Mouse (Mus musculus) right cerebral cortex, postnatal 25 days (tissue): ENCODE results near the gene Acox1.
A peak's percentile ranks its signal among the peaks of the same experiment; 100 is the strongest.

Experiments used
- DNase-seq: peaks from one replicate; pipeline ENCODE4 v3.0.0; 2022

Gene Acox1

GRCm38 (mm10) chr11:116210696-116211095 is 11.9 kb upstream of the Acox1 start:
- no peak for DNase-seq

GRCm38 (mm10) chr11:116209257-116209656 is 10.4 kb upstream of the Acox1 start:
- DNase-seq, result no peak

- no peak for DNase-seq
Observed at GRCm38 (mm10) chr11:116208660-116209059, 9.8 kb upstream of the Acox1 start.

- DNase-seq, result no peak
Observed at GRCm38 (mm10) chr11:116206678-116207077, 7.8 kb upstream of the Acox1 start.

GRCm38 (mm10) chr11:116203150-116203549 is 4.3 kb upstream of the Acox1 start:
- no peak for DNase-seq

- no peak for DNase-seq
Observed at GRCm38 (mm10) chr11:116201151-116201550, 2.3 kb upstream of the Acox1 start.

GRCm38 (mm10) chr11:116198132-116198531 is 713 bp downstream of the Acox1 start:
- no peak for DNase-seq

- no peak for DNase-seq
Observed at GRCm38 (mm10) chr11:116197584-116197906, 1.3 kb downstream of the Acox1 start.

- no peak for DNase-seq
Observed at GRCm38 (mm10) chr11:116196866-116197583, 1.8 kb downstream of the Acox1 start.

GRCm38 (mm10) chr11:116196336-116196735 is 2.5 kb downstream of the Acox1 start:
- no peak for DNase-seq

- no peak for DNase-seq
Observed at GRCm38 (mm10) chr11:116195252-116195651, 3.6 kb downstream of the Acox1 start.

GRCm38 (mm10) chr11:116194619-116195018 is 4.2 kb downstream of the Acox1 start:
- DNase-seq, result no peak

- DNase-seq, result no peak
Observed at GRCm38 (mm10) chr11:116187226-116187930, 11.5 kb downstream of the Acox1 start.

- no peak for DNase-seq
Observed at GRCm38 (mm10) chr11:116186360-116186759, 12.5 kb downstream of the Acox1 start.

- no peak for DNase-seq
Observed at GRCm38 (mm10) chr11:116185836-116186235, 13.0 kb downstream of the Acox1 start.

- no peak for DNase-seq
Observed at GRCm38 (mm10) chr11:116178411-116179121, 20.3 kb downstream of the Acox1 start.

GRCm38 (mm10) chr11:116176010-116176409 is 22.8 kb downstream of the Acox1 start:
- no peak for DNase-seq

- DNase-seq, result no peak
Observed at GRCm38 (mm10) chr11:116174775-116175448, 23.9 kb downstream of the Acox1 start.

- no peak for DNase-seq
Observed at GRCm38 (mm10) chr11:116171959-116172358, 26.9 kb downstream of the Acox1 start.

GRCm38 (mm10) chr11:116170003-116170800 is 28.6 kb downstream of the Acox1 start:
- no peak for DNase-seq

GRCm38 (mm10) chr11:116169214-116169613 is 29.6 kb downstream of the Acox1 start:
- no peak for DNase-seq

- DNase-seq, result peak; percentile 96
Observed at GRCm38 (mm10) chr11:116167884-116168439, 30.9 kb downstream of the Acox1 start, which contains the start of gene Fbf1. TSS of gene Fbf1 (minus strand) at chr11:116168166.
